Mouse (Mus musculus) heart, adult 8-10 months (tissue): ENCODE data around the gene Olfr692. TPM values are rescaled to one million over a fixed set of nuclear protein-coding genes. Genes with fewer than 3 reads are reported as not detected.

Experiments
- DNase-seq: peaks from one replicate; pipeline ENCODE4 v3.0.0; 2022; ENCODE audit warnings: low spot score
- total RNA-seq, 4 experiments: library from RNA; stranded (reverse); gene quantifications; 2 replicates each; pipeline ENCODE4 v1.2.4; 2022

Gene Olfr692
- total RNA-seq, 4 experiments from 2014 or later: not detected

DNA sequence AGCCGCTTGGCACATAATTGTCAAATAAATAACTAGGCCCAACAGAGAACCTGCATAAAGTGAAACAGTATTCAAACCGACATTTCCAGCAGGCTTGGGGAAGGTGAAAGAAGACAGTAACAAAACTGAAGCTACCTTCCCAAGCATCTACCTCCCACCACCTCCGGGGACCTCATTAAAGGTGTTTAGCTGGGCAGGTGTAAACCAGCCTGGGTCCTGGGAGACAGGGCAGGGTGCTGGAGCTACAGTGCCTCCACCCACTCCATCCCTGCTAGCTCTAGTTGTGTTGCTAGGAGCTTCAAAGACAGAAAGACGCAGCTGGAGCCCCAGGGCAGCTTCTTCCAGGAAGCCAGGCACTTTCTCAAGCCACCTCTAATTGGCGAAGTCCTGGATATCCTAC lies 36.2 kb downstream of the Olfr692 start, which contains the start of gene Cnga4:
TSS of gene Cnga4 (plus strand) at position 301 of the 400 bp plus-strand sequence.
- no peak for DNase-seq

DNA sequence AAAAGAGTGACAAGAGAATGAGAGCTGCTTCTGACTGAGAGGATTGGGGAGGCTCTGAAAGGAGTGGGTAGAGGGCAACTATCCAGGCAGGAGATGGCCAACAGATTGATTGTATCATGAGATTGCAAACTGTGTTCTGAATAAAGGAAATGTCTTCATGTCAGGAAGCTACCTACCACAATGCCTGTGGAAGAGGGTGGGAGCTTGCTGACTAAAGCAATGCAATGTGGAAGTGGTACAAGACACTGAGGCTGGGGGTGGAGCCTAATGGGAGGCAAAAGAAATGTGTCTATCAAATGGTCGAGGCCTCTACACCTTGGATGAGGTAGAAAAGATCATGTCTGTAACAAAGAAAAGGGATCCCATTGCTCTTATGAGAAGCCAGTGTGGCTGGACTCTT lies 38.3 kb downstream of the Olfr692 start:
- no peak for DNase-seq

GRCm38 (mm10) chr7:105411874-105412632 lies 44.0 kb downstream of the Olfr692 start:
- DNase-seq: peak; percentile 75

DNA sequence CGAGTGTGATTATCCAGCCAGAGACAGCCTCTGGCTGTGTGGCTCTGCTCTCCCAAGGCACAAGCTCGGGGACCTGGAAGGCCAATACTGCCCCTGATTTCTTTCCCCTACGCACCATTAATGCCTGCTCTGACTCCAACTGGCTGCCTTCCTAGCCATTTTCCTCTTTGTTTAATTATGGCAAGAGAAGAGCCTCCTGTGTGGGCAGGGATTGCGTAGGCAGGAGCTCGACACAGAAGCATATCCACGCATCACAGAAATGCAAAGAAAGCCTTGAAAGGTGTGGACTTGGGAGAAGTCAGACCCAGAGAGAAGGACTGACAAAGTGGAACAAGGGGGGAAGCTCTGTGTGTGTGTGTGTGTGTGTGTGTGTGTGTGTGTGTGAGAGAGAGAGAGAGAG lies 46.4 kb downstream of the Olfr692 start:
- no peak for DNase-seq

DNA sequence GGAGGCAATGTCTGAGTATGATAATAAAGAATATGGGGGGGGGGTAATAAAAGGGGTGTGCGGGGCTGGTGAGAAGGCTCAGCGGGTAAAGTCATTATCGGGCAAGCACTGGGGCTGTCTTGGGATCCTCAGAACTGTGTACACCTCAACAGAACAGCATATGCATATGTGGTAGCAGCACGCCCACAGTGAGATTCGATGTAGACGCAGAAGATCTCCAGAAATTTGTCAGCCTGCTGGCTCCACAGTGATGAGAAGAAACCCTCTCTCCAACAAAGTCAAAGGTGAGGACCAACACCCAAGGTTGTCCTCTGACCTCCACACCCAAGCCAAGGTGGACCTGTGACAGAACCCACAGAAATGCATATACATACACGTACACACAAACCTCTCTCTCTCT lies 48.5 kb downstream of the Olfr692 start:
- DNase-seq: no peak

DNA sequence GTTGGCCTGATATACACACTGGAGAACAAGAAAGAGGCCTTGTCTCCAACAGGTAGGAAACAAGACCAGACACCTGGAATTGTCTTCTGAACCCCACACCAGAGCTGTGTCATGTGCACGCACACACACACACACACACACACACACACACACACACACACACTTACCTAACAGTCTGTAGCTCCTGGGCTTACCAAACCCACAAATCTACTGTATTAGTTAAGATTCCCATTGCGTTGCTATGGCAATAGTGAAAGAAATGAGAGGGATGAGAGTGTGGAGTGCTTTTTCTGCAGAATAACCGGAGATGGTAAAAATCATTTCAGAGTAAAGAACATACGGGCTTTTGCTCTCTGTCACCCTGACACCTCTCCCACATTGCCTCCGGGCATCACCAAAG lies 50.1 kb downstream of the Olfr692 start:
- DNase-seq: no peak

Other genes starting within 250 kb of the Olfr692 start
- not detected for gene Olfr683, start 221.2 kb upstream of the Olfr692 start, total RNA-seq
- gene Olfr684, start 204.6 kb upstream of the Olfr692 start, total RNA-seq: not detected
- not detected for gene Olfr685, start 182.2 kb upstream of the Olfr692 start, total RNA-seq
- not detected for gene Olfr686, start 160.7 kb upstream of the Olfr692 start, total RNA-seq
- not detected for gene Olfr688, start 80.1 kb upstream of the Olfr692 start, total RNA-seq
- gene Olfr689, start 57.1 kb upstream of the Olfr692 start, total RNA-seq: not detected
- gene Olfr690, start 34.1 kb upstream of the Olfr692 start, total RNA-seq: under 1 TPM in 1 of 4 experiments, not detected in 3; 0.12 TPM
- gene Olfr691, start 26.0 kb upstream of the Olfr692 start, total RNA-seq: not detected
- gene Gm5901, start 6.8 kb downstream of the Olfr692 start, total RNA-seq: not detected
- gene Fam160a2, start 31.8 kb downstream of the Olfr692 start, total RNA-seq: 10 to 100 TPM; 16.5 to 20.9 (median 18.3) TPM
- gene Cnga4, start 36.3 kb downstream of the Olfr692 start, total RNA-seq: not detected
- not detected for gene Cckbr, start 57.5 kb downstream of the Olfr692 start, total RNA-seq
- 10 to 100 TPM; 15.1 to 19.7 (median 17.4) TPM for gene Cavin3, start 114.1 kb downstream of the Olfr692 start, total RNA-seq
- 100 to 1,000 TPM; 168 to 182 (median 178) TPM for gene Smpd1, start 186.1 kb downstream of the Olfr692 start, total RNA-seq
- 100 to 1,000 TPM; 118 to 143 (median 136) TPM for gene Apbb1, start 213.4 kb downstream of the Olfr692 start, total RNA-seq
- gene Hpx, start 231.9 kb downstream of the Olfr692 start, total RNA-seq: under 1 TPM in 1 of 4 experiments, not detected in 3; 0.28 TPM